Mouse (Mus musculus): ENCODE data around the gene Zfp960. TPM values are rescaled to one million over a fixed set of nuclear protein-coding genes. Genes with fewer than 3 reads are reported as not detected.
"Not testable (repeated sequence)": the region's sequence is repeated elsewhere in the genome, so short reads cannot be mapped to it uniquely, and the experiment has no call there.

Gene Zfp960
- 1 to 10 TPM; 7.0 to 8.3 TPM for total RNA-seq (2021)

GRCm38 (mm10) chr17:17063628-17064494, at the start of gene Zfp960:
Gene Zfp960, plus strand, starts transcription at chr17:17064113.
- peak; percentile 97 for DNase-seq
- intact Hi-C loops (cut with DNase I), result loop anchor here (5.0 kb wide), 1 partner anchor 123 kb away; no protein-coding TSS in a partner anchor

- DNase-seq; intact Hi-C loops (cut with DNase I): not testable (repeated sequence)
Measured at GRCm38 (mm10) chr17:17018071-17018470, 45.8 kb upstream of the Zfp960 start.

DNA sequence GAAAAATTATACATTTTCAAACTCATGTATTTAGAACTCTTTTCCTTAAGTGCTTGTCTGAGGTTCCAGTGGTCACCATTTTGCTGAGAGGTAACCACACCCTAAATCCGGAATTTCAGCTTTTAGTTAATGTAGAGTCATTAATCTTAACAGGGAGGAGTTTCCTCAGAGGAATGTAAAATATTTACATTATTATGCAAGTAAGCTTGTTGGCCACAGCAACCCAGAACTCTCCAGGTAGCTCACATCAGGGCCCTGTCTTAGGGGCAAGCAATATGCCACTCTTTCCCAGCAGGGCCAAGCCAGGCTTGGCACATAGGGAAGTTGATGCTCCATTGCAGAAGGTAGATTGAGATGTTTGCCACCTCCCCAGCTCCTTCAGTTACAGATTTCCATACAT, 4.3 kb upstream of the Zfp960 start:
- DNase-seq; intact Hi-C loops (cut with DNase I): not testable (repeated sequence)

DNA sequence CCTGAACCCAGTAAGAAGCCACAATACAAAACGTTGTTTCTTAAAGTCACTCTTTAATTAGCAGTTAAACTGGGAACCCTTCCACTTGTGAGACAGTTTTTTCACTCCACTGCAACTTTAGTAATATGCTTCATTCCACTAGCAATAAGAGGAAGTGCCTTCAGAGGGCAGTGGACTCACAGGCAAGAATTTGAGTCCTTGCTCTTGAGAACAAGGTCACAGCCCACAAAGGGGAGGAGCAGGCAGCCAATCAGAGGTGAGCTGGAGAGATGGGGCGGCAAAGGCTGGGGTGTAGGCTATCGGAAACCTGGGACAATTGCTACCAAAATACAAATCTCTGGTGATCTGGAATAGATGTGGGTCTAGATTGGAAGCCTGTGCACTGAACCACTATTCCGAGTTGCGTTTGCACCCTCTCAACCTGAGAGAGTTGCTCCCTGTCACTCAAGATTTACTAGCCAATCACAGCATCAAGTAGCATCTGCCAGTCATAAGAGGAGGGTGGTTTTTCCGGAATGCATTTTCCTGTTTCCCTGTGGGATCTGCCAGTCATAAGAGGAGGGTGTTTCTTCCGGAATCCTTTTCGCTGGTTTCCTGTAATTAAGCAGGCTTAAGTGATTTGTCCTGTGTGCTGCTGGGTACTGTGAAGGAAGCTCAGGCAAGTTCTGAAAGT, 57.1 kb downstream of the Zfp960 start, which contains the start of gene Zfp97:
Gene Zfp97 (plus strand): TSS at position 586 of the 673 bp plus-strand sequence.
- DNase-seq; intact Hi-C loops (cut with DNase I): not testable (repeated sequence)

Other genes starting within 250 kb of the Zfp960 start
- gene Zfp97, start 57.3 kb downstream of the Zfp960 start, total RNA-seq (2021), result 1 to 10 TPM; 8.2 to 8.9 TPM